Mouse (Mus musculus) frontal cortex, adult 2 months (tissue): ENCODE data around the gene Cela3a. TPM values are rescaled to one million over a fixed set of nuclear protein-coding genes. Genes with fewer than 3 reads are reported as not detected.
"Not testable (repeated sequence)": the region's sequence is repeated elsewhere in the genome, so short reads cannot be mapped to it uniquely, and the experiment has no call there.

ENCODE experiments used
- DNase-seq, 2 experiments: peaks; one replicate each; pipeline ENCODE4 v3.0.0; 2022; ENCODE audit warnings: low spot score in 1 of 2; ENCODE audit errors: extremely low spot score in 1 of 2
- polyA plus RNA-seq: library from polyadenylated mRNA; depleted of rRNA; stranded (reverse); fragments of >200 nt; gene quantifications from 2 replicates; pipeline ENCODE4 v1.2.3, GENCODE M21; 2012

Cela3a gene
- polyA plus RNA-seq, 1 experiment, result not detected

DNA sequence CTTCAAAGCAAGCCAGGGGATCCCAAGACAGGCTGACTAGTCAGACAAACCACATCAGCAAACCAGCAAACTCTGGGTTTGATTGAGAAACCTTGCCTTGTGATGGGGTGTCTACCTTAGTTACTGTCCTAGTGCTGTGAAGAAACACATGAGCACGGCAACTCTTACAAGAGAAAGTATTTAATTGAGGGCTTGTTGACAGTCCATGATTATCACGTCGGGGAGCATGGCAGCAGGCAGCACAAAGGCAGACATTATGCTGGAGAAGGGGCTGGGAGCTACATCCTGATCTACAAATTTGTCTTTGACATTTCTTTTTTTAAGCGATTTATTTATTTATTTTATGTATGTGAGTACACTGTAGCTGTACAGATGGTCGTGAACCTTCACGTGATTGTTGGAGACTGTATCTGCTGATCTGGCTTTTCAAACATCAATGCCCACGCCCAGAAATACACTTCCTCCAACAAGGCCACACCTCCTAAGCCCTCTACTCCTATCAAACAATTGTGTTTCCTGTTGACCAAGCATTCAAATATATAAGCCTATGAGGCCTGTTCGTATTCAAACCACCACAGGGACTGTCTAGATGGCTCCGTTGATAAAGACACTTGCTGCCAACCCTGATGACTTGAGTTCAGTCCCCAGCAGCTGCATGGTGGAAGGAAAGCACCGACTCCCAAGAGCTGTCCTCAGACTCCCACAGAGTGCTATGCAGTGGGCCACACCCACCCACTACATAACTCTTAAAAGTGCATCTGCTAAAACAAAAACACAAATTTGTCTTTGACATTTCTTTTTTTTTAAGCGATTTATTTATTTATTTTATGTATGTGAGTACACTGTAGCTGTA is 8.3 kb upstream of the Cela3a start:
- no peak for DNase-seq

DNA sequence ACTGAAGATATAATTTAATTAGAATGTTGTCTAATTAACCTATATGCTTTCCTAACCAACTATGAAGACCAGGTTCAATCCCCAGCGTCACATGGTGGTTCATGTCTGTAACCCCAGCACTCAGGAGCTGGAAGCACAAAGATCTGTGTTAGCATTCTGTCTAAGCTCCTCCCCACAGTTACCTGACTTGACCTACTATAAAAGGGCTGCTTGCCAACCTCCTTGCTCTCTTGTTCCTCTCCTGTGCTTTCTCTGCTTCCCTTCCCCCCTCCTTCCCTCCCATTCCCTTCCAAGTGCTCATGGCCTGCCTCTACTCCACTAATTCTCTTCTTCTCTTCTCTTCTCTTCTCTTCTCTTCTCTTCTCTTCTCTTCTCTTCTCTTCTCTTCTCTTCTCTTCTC is 5.3 kb upstream of the Cela3a start:
- DNase-seq, result no peak

DNA sequence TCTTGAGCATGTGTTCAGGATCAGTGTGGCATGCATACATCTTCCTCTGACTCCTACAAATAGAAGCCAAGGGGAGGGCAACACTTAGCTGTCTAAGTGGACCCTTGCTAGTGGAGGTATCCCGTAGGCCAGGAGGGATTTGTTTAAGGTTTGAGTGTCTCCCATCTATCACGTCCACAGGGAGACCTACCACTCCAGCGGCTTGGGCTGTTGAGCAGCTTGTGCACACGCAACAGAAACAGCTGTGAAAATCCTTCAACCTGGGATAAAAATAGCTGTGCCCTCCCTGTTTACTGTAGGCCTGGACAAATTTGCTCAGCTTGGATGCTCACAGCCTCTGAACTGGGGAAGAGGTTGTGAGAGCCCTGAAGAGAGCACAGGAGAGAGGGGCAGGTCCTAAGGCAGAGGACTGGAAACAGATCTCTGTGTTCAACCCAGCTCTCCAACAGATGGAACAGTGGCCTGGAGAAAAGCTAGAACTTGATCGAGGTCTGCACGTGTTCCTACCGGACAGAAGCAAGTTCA is 2.7 kb upstream of the Cela3a start:
- not testable (repeated sequence) for DNase-seq

DNA sequence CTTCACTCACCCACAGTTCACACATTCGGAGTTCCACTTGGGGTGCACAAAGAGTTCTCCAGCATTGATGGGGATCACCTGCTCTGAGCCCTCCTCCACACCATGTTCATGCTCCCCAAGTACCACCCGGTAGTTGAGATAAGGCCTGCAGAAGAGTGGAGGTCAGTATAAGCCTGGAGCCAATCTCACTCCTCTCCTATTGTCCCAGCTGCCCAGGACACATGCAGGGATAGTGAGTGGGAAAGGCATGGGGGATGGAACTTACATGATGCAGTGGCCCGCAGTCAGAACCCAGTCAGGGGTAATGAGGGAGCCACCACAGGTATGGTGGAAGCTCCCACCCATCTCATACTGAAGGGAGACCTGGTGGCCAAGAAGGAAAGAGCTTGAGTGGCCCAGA is 4.0 kb downstream of the Cela3a start:
- no peak for DNase-seq

DNA sequence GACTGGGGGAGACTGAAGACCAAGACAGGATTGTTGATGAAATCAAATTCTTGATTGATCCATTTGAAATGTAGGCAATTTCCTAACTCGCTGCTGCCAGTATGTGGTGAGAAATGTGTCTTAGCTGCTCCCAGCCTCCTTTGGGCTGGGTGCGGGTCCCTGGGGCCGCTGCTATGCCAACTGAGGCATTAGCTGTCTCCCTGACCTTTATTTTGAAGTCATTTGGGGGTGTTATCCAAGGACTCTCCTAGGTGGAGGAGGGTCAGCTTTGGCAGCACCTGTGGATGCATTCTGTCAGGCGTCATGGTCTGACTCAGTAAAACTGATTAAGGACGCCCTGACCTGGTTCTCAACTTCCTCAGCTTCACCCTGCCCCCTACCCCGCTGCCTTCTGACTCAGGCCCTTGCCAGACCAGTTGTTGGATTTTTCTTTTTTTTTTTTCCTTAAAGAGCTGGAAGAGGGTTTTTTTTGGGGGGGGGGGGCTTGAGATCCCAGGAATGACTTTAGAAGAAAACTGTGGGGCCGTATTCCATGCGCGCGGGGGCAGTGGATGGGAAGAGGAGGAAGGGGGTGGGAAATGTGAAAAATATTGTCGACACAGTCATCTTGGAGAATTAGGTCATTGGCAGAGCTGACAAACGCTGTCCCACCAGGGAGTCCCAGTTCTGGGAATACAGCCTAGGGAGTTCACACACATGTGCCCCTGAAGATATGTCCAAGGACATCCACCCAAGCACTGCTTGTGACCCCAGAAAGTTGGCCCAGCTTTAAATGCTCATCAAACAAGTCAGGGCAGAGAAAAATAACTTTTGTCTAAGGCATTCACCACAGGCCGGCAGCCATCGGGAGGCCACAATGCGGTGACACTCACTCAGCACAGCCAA is 12.7 kb downstream of the Cela3a start:
- no peak for DNase-seq

DNA sequence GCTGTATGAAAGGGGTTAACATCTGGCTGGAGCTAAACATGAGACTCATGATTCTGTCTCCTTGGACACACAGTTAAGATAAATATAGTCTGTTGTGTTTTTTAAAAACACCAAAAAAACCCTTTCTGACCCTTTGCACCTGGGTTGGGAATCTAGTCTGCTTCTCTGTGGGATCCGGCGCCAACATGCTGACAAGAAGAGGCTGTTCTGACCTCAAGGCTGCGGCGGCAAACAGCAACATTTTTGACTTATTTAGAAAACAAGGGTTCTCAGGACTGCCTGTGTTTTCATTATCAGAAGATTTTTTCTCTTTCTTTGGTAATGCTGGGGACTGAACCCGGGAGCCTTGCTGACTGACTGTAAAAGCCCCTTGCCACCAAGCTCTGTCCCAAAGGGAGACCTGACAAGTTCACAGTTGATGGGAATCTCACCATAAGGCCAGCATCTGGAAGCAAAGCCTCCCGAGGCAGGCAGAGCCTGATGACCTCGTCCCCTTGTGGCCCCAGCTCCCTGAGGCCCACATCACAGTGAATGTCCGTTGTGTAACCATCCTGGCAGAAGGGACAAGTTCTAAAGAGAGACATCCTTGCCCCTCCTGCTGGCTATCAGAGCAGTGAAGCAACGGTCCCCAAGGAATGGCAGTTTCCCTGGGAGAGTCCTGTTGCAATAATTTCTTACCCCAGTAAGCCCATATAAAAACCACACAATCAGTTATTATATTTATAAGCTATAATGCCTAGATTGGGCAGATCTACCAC is 16.0 kb downstream of the Cela3a start:
- no peak for DNase-seq

DNA sequence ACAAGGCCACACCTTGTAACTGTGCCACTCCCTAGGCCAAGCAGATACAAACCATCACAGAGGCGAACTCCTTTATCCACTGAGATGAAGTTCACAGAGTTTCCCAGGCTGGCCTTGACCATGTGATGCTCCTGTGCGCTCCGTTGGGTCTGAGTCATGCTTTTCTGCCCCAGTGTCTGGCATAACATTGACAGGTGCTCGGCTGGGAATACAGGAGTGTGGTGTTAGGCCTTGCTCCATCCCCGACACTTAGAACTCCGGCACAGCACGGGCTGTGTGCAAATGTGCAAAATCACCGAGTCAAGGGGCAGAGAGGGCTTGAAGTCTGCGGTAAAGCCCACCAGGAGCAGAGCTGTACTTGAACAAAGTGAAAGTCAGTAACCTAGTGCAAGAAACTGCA is 16.7 kb downstream of the Cela3a start:
- no peak for DNase-seq

DNA sequence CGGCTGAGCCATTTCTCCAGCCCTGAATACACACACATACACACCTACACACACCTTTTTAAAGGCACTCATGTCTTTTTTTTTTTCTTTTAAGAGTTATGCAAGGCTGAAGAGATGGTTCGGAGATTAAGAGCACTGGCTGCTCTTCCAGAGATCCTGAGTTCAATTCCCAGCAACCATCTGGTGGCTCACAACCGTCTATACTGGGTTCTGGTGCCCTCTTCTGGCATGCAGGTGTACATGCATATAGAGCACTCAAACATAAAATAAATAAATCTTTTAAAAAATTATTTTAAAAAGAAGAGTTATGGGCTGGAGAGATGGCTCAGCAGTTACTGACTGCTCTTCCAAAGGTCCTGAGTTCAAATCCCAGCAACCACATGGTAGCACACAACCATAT is 18.3 kb downstream of the Cela3a start:
- no peak for DNase-seq

DNA sequence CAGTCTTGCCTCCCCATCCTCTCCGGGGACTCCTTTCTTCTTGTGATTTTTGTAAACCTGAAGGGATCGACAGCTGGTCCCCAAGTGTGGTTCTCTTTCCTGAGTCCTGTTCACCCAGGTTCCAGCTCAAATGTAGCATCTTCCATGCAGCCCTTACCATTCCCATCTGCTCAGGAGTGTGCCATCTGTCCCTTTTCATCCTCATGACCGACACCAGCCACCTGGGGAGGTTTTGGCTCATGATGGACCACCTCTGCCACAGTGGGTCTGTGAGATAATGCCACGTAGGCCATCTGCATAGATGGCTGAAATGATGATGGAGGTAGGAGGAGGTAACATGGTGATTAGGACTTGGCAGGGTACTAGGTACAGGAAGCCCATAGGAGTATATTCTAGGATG is 19.4 kb downstream of the Cela3a start:
- DNase-seq, result no peak

DNA sequence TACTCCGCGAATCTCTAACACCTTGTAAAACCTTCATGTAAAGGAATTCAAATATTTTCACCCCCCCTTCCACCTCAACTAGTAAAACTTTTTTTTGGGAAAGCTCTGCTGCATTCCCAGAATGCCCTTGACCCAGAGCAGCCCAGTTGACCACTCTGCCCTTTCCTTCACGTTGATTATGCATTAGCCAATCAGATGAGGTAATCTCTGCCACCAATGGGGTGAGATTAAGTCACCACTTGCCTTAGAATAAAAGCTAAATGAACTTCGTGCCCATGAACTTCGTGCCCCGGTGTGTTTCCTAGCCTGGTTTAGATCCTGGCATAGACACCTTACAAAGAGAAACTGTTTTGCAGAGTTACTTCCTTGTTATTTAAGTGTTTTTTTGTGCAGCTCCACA is 20.6 kb downstream of the Cela3a start:
- peak in 1 of 2 experiments; percentile 14 for DNase-seq

DNA sequence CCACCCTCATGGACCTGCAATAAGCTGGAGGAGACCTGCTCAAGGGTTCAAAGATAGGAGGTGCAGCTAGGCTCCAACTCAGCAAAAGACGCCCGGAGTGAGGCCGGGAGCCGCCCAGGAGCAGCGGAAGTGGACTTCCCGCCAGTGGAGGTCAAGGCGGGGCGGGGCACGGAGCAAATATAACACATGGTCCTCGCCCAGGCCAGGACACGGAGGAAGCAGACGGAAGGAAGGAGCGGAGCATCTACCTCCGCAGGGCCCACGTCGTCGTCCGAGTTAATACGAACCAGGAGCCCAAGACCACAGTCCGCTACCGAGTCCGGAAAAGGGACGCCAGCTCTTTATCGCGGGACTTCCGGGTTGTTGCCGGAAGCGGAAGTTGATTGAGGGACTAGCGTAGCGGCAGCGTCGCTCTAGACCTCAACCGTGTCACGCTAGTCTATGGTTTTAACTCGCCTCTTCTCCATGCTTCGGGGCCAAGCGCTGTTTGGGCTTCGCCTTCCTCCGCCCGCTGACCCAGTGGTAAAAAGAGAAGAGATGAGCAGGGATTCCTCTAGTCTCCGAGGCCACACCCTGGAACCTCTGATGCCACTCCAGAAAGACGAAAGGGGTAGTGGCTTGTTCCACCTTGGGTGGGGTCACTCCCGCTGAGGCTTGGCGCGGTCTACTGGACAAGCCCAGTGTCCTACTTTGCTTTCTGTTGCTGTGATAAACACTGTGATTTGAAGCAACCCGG is 21.4 kb downstream of the Cela3a start:
- DNase-seq, result peak; percentile 69 to 88

DNA sequence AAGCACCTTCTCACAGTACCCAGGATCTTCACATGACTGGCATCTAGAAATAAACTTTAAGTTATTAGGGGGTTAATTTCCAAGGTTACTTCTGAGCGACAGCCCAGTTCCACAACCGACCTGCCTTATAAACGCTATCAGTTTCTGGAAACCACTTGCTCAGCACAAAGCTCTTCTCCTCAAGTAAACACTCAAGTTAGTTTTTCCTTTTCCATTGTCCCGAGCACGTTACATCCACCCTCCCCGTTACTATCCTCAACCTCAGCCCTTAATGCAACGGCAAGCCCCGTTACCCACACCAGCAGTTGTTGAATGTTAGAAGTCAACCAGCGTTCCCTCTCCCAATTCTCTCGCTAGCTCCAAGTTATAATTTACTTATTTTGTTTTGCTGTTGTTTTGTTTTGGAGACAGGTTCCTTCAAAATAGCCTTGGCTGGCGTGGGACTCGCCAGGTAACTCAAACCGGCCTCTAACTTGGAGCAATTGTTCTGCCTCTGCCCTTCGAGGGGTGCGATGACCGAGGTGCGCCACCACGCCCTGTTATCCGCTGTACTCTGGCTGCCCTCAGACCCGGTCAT is 22.0 kb downstream of the Cela3a start:
- DNase-seq, result no peak

DNA sequence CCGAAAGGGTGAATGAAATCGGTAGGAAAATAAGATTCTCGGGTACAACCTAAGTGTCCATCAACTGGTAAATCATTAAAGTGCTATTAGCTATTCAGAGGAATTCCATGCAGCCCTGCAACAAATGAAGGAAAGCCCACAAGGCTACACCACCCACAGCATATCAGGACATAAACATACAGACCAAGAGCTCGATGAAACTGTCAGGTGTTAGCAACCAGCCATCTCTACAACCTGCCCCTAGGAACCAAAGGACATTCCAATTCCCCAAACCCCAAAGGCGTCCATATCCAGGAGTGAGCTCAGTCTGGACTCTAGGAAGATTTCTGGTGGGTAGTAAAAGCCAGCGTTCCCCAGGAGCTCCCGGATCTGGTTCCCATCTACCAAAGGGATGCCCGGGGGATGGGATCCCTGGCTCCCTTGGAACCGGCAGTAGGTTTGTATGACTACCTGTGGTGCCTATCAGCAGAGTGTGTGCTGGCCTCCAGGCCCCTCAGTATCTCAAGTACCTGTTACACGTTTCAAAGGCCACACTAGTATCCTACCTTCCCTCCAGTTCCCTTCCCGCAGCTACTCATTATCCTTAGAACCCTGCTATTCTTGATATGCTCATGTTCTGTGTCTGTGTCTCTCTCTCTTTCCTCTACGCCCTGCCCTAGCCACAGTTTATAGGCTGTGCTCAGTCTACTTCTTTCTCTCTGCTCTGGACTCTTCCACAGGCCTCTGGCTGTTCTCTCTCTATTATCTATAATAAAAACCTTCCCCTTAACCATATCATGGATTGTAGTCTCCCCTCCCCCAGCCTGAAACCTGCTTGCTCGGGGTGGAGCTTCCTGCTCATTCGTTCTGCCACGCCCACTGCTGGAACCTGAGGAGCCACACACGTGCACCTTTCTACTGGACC is 28.6 kb downstream of the Cela3a start:
- no peak for DNase-seq

DNA sequence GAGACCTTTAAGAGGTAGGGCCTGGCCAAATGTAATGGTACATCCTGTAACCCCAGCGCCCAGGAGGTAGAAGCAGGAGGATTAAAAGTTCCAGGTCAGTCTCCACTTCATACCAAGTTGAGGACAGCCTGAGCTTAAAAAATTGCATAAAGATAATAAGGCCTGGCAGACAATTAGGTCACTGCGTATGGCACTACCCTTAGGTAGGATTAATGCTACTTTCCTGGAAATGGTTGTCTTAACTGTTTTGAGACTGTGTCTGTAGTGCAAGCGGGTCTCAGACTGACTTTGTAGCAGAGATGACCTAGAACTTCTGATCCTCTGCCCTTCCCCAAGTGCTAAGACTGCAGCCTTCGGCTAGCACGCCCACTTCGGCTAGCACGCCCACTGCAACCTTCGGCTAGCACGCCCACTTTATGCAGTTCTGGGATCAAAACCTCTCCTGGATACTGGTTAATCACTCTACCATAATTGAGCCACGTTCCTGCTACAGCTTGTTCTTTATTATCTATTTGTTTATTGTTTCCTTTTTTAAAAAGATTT is 29.8 kb downstream of the Cela3a start:
- DNase-seq, result no peak

DNA sequence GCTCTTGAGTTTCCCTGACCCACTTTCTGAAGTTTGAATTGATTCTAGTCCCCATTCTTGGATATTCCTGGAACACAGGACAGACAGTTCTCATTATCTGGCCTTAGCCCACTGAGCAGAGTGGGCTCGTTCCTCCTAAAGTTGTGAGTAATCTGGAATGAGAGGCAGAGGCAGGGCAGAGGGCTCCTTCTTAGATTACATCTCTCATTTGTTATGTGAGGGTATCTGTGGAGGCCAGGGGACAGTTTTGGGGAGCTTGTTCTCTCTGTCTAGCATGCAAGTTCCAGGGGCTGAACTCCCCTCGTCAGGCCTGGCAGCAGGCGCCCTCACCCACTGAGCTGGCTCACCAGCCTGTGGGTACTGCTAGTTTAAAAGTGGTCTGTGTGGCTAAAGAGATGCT is 30.5 kb downstream of the Cela3a start:
- no peak for DNase-seq

DNA sequence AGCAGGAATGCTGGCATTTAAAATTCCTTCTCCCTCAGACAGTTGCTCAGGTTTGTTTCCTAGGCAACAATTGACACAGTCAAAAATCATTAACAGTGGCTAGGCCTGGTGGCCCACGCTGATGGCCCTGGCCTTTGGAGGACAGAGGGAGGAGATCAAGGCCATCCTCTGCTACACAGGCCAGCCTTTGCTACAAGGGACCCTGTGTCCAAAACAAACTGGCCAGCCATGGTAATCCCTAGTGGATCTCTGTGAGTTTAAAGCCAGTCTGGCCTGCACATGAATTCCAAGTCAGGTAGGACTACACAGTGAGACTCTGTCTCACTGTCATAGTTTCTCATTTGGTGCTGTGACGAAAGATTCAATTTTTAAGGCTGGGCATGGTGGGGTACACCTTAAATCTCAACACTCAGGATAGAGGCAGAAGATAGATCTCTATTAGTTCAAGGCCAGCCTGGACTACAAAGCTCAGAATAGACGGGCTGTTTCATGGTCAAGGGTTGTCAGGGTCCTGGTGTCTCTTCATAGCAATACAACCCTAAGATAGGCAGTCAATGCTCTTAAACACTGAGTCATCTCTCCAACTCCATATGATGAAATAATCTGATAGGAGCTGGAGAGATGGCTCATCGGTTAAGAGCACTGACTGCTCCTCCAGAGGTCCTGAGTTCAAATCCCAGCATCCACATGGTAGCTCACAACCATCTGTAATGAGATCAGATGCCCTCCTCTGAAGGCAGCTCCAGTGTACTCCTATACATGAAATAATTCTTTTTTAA is 31.9 kb downstream of the Cela3a start:
- DNase-seq, result no peak

DNA sequence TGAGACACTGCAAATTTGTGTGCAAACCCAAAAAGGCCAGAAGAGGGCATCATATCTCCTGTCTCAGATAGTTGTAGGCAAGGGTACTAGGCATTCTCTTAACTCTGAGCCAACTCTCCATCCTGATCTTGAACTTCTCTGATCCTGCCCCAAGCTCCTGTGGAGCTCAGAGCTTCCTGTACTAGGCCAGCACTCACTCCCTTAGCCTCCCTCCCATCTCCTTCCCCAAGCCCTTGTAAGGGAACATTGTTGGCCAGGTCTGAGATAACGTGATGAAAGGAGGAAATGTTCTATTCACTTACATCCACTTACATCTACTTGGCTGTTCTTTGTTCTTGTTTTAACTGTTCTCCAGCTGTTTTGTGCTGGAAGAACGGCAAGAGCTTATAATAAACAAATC is 32.8 kb downstream of the Cela3a start:
- DNase-seq, result no peak
